Mouse (Mus musculus) heart, adult 2 months (tissue): ENCODE results near the gene Gpatch2.

Experiments
- CTCF ChIP-seq: fragments of 200-600 bp; IDR thresholded peaks from 2 replicates; pipeline ENCODE4 v1.8.1; 2022; ENCODE audit warnings: antibody characterized with exemption, mild to moderate bottlenecking, moderate library complexity
- EP300 ChIP-seq: fragments of 200-500 bp; IDR thresholded peaks from 2 replicates; pipeline ENCODE4 v1.6.1; 2011; ENCODE audit warnings: low read depth, low read length, control low read depth; ENCODE audit not compliant: insufficient read depth

DNA sequence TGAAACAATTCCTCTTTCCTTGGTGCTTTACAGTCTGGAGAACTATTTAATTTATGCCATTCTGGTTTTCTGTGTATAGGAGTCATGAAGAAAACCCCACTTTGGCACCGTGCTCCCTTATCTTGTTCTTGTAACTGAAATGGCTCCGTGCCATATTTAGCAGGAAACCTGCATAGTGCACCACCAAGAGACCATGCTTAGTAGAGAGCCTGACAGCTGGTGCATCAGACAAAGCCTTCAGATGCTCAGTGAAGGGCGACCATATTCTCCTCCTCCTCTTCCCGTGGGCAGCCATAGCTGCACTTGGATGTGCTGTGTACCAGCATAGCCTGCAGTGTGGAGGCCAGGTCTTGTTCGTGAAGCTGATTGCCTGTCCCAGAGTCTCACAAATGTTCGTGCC, 67.5 kb downstream of the Gpatch2 start:
- TF ChIP-seq EP300: no peak
- TF ChIP-seq CTCF: no peak
